Mouse (Mus musculus): ENCODE data around the gene Clca2. TPM values are rescaled to one million over a fixed set of nuclear protein-coding genes. Genes with fewer than 3 reads are reported as not detected.

Gene Clca2
- polyA plus RNA-seq, 1 experiment from 2014 or later, result 0.95 TPM

DNA sequence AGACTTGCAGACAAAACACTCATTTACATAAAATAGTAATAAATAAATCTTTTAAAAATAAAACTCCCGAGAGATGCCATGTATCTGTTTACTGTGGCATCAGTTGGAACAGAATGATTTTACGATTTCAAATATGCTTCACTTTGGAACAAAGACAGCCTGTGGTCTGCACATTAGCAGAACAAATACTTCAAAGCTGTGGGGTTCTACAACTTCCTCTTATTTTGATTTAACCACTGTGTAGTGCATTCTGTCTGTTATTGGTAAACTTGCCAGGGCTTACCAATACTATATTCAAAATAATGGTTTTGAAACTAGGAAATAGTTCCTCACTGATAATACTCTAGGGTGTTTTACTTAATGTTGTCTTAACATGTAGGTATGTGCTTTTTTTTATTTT lies 27.4 kb upstream of the Clca2 start:
- H3K36me3 ChIP-seq (ENCODE audit: control insufficient read depth, insufficient read depth, low read length), result peaks cover 35% of the 10 kb centered on the region; the same call in 1 of the 2 replicates
- H3K4me3 ChIP-seq (ENCODE audit: low read depth, low read length), result no peak overlapping the region
- H3K9ac ChIP-seq (ENCODE audit: low read depth, low read length), result no peak overlapping the region
- ATAC-seq (ENCODE audit: low read depth), result no peak
- H3K4me2 ChIP-seq (ENCODE audit: low read depth, low read length), result no peak overlapping the region
- WGBS, result 93% methylated on average over 2 of the region's 2 CpGs
- H3K4me1 ChIP-seq (ENCODE audit: control insufficient read depth, insufficient read depth, low read length), result no peaks in the 10 kb centered on the region
- H3K27ac ChIP-seq (replicated peaks; ENCODE audit: low read depth, low read length), result no peak overlapping the region
- DNase-seq (ENCODE audit: low spot score), result no peak
- H3K27me3 ChIP-seq (replicated peaks; ENCODE audit: control insufficient read depth, insufficient read depth, low read length), result no peaks in the 10 kb centered on the region
- no peaks in the 10 kb centered on the region for H3K9me3 ChIP-seq (ENCODE audit: control insufficient read depth, low read length)

DNA sequence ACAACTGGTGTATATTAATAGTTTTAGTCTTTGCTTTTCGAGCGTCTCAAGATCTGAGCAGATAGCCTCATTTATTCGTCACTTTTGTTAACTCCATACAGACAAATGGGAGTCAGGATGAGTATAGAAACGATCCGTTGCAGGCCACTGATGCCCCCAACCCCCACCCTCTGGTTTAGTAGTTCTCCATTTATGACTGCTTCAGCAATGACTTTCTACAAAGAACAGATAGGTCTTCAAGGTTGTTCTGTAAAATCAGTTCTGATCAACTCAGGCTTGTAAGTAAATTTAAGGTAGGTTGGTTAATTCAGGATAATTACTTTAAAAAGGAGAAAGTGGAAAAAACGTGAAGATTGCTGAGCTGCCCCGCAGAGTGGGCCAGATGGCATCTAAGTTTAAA lies 20.2 kb upstream of the Clca2 start:
- Histone ChIP-seq H3K27ac (replicated peaks; ENCODE audit: low read depth, low read length) (no peak overlapping the region), H3K9ac (ENCODE audit: low read depth, low read length) (peak overlapping the region; percentile 79; the same call in 1 of the 2 replicates), H3K9me3 (ENCODE audit: control insufficient read depth, low read length) (no peaks in the 10 kb centered on the region), H3K4me2 (ENCODE audit: low read depth, low read length) (peak overlapping the region; percentile 68), H3K4me1 (ENCODE audit: control insufficient read depth, insufficient read depth, low read length) (peaks cover 7% of the 10 kb centered on the region; the same call in 1 of the 2 replicates), H3K27me3 (replicated peaks; ENCODE audit: control insufficient read depth, insufficient read depth, low read length) (no peaks in the 10 kb centered on the region), H3K36me3 (ENCODE audit: control insufficient read depth, insufficient read depth, low read length) (no peaks in the 10 kb centered on the region), H3K4me3 (ENCODE audit: low read depth, low read length) (peak overlapping the region; percentile 64)
- no peak for DNase-seq (ENCODE audit: low spot score)
- ATAC-seq (ENCODE audit: low read depth), result no peak
- WGBS, result 69% methylated on average over 7 of the region's 7 CpGs

DNA sequence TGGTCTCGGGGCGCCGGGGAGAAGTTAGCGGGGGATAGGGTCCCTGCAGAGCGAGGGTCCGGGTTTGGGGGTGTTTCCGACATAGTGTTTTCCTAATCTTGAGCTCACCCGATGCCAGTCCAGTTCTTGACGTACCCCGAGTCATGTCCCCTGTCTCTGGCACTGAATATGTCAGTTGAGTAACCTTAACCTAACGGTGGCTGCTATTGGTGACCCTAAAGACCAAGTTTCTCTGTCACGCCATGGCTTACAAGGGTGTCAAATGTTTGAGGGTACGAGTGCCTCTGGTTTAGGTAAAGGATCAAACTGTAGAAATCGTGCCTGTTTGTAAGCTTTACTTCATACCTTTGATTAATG lies 19.7 kb upstream of the Clca2 start:
- Histone ChIP-seq H3K4me1 (ENCODE audit: control insufficient read depth, insufficient read depth, low read length) (peaks cover 7% of the 10 kb centered on the region; the same call in 1 of the 2 replicates), H3K36me3 (ENCODE audit: control insufficient read depth, insufficient read depth, low read length) (no peaks in the 10 kb centered on the region), H3K4me2 (ENCODE audit: low read depth, low read length) (peak overlapping the region; percentile 68), H3K27ac (replicated peaks; ENCODE audit: low read depth, low read length) (peak overlapping the region; percentile 95), H3K27me3 (replicated peaks; ENCODE audit: control insufficient read depth, insufficient read depth, low read length) (no peaks in the 10 kb centered on the region), H3K4me3 (ENCODE audit: low read depth, low read length) (peak overlapping the region; percentile 64), H3K9ac (ENCODE audit: low read depth, low read length) (peak overlapping the region; percentile 79), H3K9me3 (ENCODE audit: control insufficient read depth, low read length) (no peaks in the 10 kb centered on the region)
- ATAC-seq (ENCODE audit: low read depth) (no peak; the same call in 1 of the 2 replicates), DNase-seq (ENCODE audit: low spot score) (peak; percentile 16)
- WGBS, result 4% methylated on average over 14 of the region's 14 CpGs

DNA sequence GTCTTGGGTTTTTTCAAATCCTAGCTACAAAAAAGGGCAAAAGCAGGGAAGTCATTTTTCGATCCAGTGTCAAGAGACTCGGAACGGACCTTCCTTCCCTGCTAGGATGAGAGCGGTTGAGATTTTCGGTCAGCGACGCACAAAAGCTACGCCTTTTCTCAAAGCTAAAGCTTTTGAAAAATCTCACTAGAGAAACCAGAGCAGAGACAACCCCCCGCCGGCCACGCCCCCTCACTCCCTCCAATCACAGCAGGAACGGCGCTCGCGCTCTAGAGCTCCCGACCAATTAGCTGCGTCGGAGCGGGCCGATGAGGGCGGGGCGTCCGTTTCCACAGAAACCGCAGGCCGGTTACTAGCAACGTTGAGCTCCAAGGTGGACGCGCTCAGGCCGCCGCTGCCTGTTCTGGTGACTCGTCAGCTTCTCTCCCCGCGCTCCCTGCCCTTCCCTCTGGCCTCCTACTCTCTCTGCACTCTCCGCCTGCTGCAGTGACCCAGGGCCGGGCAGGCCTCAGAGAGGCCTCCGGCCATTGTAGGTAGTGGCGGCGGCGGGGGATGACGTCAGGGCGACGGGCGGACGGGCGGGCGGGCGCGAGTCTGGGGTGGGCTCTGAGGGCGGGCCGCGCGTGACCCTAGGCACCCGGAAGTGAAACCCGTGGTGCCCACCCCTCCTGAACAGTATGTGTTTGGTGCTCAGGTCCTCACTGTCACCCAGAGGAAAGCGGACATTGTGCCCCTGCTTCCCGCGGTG lies 19.2 kb upstream of the Clca2 start, which contains the start of gene Odf2l:
TSS of gene Odf2l (plus strand) at position 335 of the 748 bp plus-strand sequence.
- no peaks in the 10 kb centered on the region for H3K9me3 ChIP-seq (ENCODE audit: control insufficient read depth, low read length)
- peak within 1 kb of the TSS; percentile 79 for H3K9ac ChIP-seq (ENCODE audit: low read depth, low read length)
- peak within 1 kb of the TSS; percentile 95 for H3K27ac ChIP-seq (replicated peaks; ENCODE audit: low read depth, low read length)
- 0% methylated on average over 54 of the region's 57 CpGs for WGBS
- peak within 1 kb of the TSS; percentile 76 for H3K4me2 ChIP-seq (ENCODE audit: low read depth, low read length)
- H3K27me3 ChIP-seq (replicated peaks; ENCODE audit: control insufficient read depth, insufficient read depth, low read length), result no peaks in the 10 kb centered on the region
- H3K4me1 ChIP-seq (ENCODE audit: control insufficient read depth, insufficient read depth, low read length), result peaks cover 7% of the 10 kb centered on the region; the same call in 1 of the 2 replicates
- peak; percentile 98 for DNase-seq (ENCODE audit: low spot score)
- no peaks in the 10 kb centered on the region for H3K36me3 ChIP-seq (ENCODE audit: control insufficient read depth, insufficient read depth, low read length)
- peak within 1 kb of the TSS; percentile 64 for H3K4me3 ChIP-seq (ENCODE audit: low read depth, low read length)
- ATAC-seq (ENCODE audit: low read depth), result peak; percentile 98

DNA sequence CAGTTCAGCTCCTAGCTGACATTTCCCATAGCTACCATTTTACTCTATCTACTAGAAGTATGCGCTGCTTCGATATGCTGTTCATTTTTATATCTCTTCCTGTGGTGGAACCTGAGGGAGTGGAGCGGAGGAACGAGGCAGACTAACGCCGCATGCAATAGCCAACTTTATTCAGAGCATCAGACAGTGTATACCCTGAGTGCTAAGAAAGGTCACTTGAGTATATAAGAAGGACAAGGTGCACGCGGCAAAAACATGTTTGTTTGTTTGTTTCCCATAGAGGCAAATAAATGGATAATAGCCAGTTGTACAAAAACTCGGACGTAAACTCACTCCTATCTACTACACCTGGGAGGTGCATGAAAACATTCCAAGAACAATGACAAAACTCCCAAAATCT lies 18.4 kb upstream of the Clca2 start:
- H3K4me3 ChIP-seq (ENCODE audit: low read depth, low read length), result peak overlapping the region; percentile 64
- 81% methylated on average over 10 of the region's 10 CpGs for WGBS
- H3K36me3 ChIP-seq (ENCODE audit: control insufficient read depth, insufficient read depth, low read length), result no peaks in the 10 kb centered on the region
- peaks cover 7% of the 10 kb centered on the region; the same call in 1 of the 2 replicates for H3K4me1 ChIP-seq (ENCODE audit: control insufficient read depth, insufficient read depth, low read length)
- no peak for DNase-seq (ENCODE audit: low spot score)
- no peaks in the 10 kb centered on the region for H3K9me3 ChIP-seq (ENCODE audit: control insufficient read depth, low read length)
- H3K27me3 ChIP-seq (replicated peaks; ENCODE audit: control insufficient read depth, insufficient read depth, low read length), result no peaks in the 10 kb centered on the region
- ATAC-seq (ENCODE audit: low read depth), result no peak
- peak overlapping the region; percentile 76 for H3K4me2 ChIP-seq (ENCODE audit: low read depth, low read length)
- H3K27ac ChIP-seq (replicated peaks; ENCODE audit: low read depth, low read length), result peak overlapping the region; percentile 95
- H3K9ac ChIP-seq (ENCODE audit: low read depth, low read length), result peak overlapping the region; percentile 71

DNA sequence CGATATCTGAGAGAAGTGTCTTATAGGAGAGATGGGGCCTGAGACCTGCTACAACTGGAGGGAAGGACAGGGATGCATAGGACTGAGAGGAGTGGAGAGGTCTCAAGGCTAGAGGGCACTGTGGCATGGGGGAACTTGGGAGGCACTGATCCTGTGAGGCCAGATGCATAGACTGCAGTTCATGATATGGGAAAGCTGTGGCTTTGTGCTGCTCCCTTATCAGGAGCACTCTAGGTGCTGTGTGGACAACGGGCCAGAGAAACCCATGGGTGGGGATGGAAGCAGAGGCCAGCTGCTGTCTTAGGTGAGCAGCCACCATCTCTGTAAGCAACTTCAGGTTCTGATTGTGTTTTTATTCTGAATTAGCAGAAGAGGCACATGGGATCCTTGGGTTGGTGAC lies 15.9 kb upstream of the Clca2 start:
- H3K27me3 ChIP-seq (replicated peaks; ENCODE audit: control insufficient read depth, insufficient read depth, low read length), result no peaks in the 10 kb centered on the region
- no peak overlapping the region for H3K9ac ChIP-seq (ENCODE audit: low read depth, low read length)
- peaks cover 7% of the 10 kb centered on the region; the same call in 1 of the 2 replicates for H3K4me1 ChIP-seq (ENCODE audit: control insufficient read depth, insufficient read depth, low read length)
- no peaks in the 10 kb centered on the region for H3K9me3 ChIP-seq (ENCODE audit: control insufficient read depth, low read length)
- H3K36me3 ChIP-seq (ENCODE audit: control insufficient read depth, insufficient read depth, low read length), result no peaks in the 10 kb centered on the region
- H3K4me2 ChIP-seq (ENCODE audit: low read depth, low read length), result no peak overlapping the region
- no peak overlapping the region for H3K4me3 ChIP-seq (ENCODE audit: low read depth, low read length)
- H3K27ac ChIP-seq (replicated peaks; ENCODE audit: low read depth, low read length), result no peak overlapping the region
- ATAC-seq (ENCODE audit: low read depth), result no peak
- DNase-seq (ENCODE audit: low spot score), result no peak
- WGBS, result 98% methylated on average over 2 of the region's 2 CpGs

DNA sequence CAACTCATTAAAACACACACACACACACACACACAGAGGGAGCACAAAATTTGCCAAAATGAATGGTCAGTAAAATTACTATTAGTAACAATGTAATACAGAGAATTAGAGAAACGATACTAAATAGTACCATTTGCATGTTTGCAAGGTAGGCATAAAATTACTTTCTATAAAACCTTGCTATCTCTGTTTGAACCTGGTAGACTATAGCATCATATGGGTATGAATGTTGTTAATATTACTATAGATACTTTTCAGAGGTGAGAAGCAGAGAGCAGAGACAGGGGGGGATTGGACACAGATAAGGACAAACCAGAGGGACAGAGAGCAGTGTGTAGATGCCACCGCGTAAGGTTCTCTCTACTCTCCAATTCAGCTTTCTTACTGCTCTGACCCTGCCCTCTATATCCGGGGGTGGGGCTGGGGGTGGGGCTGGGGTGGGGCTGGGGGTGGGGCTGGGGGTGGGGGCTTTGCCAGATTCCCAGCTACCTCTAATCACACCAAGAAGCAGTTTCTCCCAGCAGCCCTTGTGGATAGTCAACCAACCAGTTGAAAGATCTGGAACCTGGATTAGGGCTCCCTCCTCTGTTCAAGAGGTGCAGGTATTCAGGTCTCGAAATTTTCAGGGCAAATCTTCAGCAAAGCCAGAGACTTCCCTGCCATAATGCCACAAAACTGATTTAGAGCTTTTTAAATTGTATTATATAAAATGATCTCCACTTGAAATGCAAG lies 6.7 kb upstream of the Clca2 start:
- no peak overlapping the region for H3K4me3 ChIP-seq (ENCODE audit: low read depth, low read length)
- ATAC-seq (ENCODE audit: low read depth), result no peak

DNA sequence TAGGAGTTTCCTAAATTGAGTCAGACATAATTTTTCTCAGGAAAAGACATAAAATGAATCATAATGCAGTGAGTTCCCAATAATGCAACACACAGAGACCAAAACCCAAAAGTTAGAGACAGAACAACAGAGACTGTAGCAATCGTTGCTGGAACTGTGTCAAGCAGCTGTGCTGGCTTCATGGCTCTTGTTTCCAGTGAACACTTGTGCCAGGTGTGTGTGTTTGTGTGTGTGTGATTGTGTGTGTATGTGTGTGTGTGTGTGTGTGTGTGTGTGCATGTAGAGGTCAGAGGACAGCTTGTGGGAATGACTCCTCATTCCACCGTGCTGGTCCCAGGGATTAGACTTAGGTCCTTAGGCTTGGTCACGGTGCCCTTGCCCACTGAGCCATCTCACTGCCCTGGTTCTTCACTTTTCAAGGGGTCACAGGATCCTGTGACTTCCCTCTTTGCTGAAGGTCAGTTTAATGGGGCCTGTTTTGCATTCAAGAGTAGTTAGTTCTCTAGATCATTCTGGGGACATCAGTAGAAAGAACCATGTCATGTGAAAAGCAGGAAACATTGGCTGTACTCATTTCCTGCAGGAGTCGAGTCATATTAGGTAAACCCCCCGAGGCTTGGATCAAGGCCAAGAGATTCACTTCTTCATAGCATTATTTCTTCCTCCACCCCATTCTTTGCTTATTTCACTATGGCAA lies 6.0 kb upstream of the Clca2 start:
- no peak overlapping the region for H3K27ac ChIP-seq (replicated peaks; ENCODE audit: low read depth, low read length)
- no peaks in the 10 kb centered on the region for H3K9me3 ChIP-seq (ENCODE audit: control insufficient read depth, low read length)
- no peak overlapping the region for H3K4me2 ChIP-seq (ENCODE audit: low read depth, low read length)
- WGBS, result 59% methylated on average over 5 of the region's 5 CpGs
- ATAC-seq (ENCODE audit: low read depth), result no peak
- H3K4me3 ChIP-seq (ENCODE audit: low read depth, low read length), result no peak overlapping the region
- DNase-seq (ENCODE audit: low spot score), result peak; percentile 33
- no peaks in the 10 kb centered on the region for H3K27me3 ChIP-seq (replicated peaks; ENCODE audit: control insufficient read depth, insufficient read depth, low read length)
- H3K9ac ChIP-seq (ENCODE audit: low read depth, low read length), result no peak overlapping the region
- H3K36me3 ChIP-seq (ENCODE audit: control insufficient read depth, insufficient read depth, low read length), result no peaks in the 10 kb centered on the region
- no peaks in the 10 kb centered on the region for H3K4me1 ChIP-seq (ENCODE audit: control insufficient read depth, insufficient read depth, low read length)

More for the DNA sequence above, 6.7 kb upstream of the Clca2 start:
- no peak overlapping the region for H3K4me2 ChIP-seq (ENCODE audit: low read depth, low read length)
- no peak overlapping the region for H3K9ac ChIP-seq (ENCODE audit: low read depth, low read length)
- 85% methylated on average over 4 of the region's 5 CpGs for WGBS
- no peaks in the 10 kb centered on the region for H3K4me1 ChIP-seq (ENCODE audit: control insufficient read depth, insufficient read depth, low read length)
- no peak overlapping the region for H3K27ac ChIP-seq (replicated peaks; ENCODE audit: low read depth, low read length)
- H3K9me3 ChIP-seq (ENCODE audit: control insufficient read depth, low read length), result no peaks in the 10 kb centered on the region
- no peaks in the 10 kb centered on the region for H3K36me3 ChIP-seq (ENCODE audit: control insufficient read depth, insufficient read depth, low read length)
- no peak for DNase-seq (ENCODE audit: low spot score)
- no peaks in the 10 kb centered on the region for H3K27me3 ChIP-seq (replicated peaks; ENCODE audit: control insufficient read depth, insufficient read depth, low read length)
